Mouse (Mus musculus): ENCODE measurements around the gene Mfrp. TPM values are rescaled to one million over a fixed set of nuclear protein-coding genes. Genes with fewer than 3 reads are reported as not detected.

Mfrp gene
- polyA plus RNA-seq, 1 experiment from 2014 or later, result 0.22 TPM

GRCm38 (mm10) chr9:44141951-44142350, 40.4 kb downstream of the Mfrp start:
- Histone ChIP-seq H3K36me3 (peaks cover 46% of the 10 kb centered on the region), H3K4me1 (replicated peaks) (0 out of 2 replicates have a peak, but pooled peaks cover 3% of the 10 kb centered on the region), H3K4me3 (no peak overlapping the region), H3K27me3 (peaks cover 2% of the 10 kb centered on the region; the same call in 1 of the 2 replicates), H3K4me2 (no peak overlapping the region), H3K9me3 (no peaks in the 10 kb centered on the region), H3K27ac (no peak overlapping the region), H3K9ac (no peak overlapping the region)
- 69% methylated on average over 5 of the region's 5 CpGs for WGBS
- ATAC-seq (ENCODE audit: low FRiP score), result no peak

- Histone ChIP-seq H3K36me3 (peaks cover 49% of the 10 kb centered on the region), H3K9ac (no peak overlapping the region), H3K4me3 (no peak overlapping the region), H3K4me1 (replicated peaks) (0 out of 2 replicates have a peak, but pooled peaks cover 3% of the 10 kb centered on the region), H3K27ac (peak overlapping the region; percentile 4; the same call in 1 of the 2 replicates), H3K9me3 (no peaks in the 10 kb centered on the region), H3K4me2 (no peak overlapping the region), H3K27me3 (no peaks in the 10 kb centered on the region)
- 71% methylated on average over 5 of the region's 5 CpGs for WGBS
- no peak for ATAC-seq (ENCODE audit: low FRiP score)
Measured at GRCm38 (mm10) chr9:44143421-44143820, 41.9 kb downstream of the Mfrp start.

DNA sequence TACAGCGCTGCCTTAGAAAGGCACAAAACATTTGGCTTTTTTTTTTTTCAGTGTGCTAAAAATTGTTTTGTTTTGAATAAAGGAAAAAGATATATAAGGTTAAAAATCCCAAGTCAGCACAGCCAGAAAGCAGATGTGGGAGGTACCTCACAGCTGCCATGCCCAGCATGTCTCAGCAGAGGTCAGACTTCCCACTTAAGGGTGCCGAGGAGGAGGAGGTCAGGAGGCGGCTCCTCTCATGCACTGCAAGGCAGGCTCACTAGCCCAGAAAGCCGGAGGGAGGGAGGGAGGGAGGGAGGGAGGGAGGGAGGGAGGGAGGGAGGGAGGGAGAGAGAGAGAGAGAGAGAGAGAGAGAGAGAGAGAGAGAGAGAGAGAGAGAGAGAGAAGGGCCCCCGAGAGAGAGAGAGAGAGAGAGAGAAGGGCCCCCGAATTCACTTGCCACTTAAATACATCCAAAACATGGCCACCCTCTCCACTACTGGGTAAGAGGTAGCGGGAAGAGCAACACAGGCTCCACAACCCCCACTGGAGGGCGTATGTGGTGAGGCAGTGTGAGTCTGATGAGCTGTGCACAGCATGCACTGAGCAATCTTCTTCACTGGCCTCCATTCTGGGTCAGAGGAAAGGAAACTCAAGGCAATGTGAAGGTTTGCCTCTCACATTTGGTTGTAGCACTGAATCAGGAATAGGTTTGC, 42.6 kb downstream of the Mfrp start:
- no peaks in the 10 kb centered on the region for H3K9me3 ChIP-seq
- H3K27me3 ChIP-seq, result no peaks in the 10 kb centered on the region
- 39% methylated on average over 6 of the region's 8 CpGs for WGBS
- no peaks in the 10 kb centered on the region for H3K4me1 ChIP-seq (replicated peaks)
- no peak overlapping the region for H3K4me2 ChIP-seq
- no peak for ATAC-seq (ENCODE audit: low FRiP score)
- H3K27ac ChIP-seq, result no peak overlapping the region
- H3K4me3 ChIP-seq, result no peak overlapping the region
- H3K9ac ChIP-seq, result no peak overlapping the region
- peaks cover 55% of the 10 kb centered on the region for H3K36me3 ChIP-seq

DNA sequence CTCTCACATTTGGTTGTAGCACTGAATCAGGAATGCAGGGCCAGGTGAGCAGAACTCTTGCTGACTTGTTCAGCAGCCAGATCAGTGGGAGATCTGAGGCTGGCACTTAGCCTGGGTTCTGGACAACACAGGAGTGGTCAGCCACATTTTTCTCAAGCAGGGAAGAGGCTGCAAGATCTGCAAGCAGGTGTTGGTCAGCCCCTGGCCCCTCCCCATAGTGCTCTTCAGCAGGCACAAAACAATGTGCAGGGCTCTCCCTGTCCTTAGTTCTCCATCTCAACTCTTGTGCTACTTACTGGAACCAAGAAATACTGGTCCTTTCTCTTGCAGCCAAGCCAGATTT, 43.2 kb downstream of the Mfrp start:
- Histone ChIP-seq H3K27me3 (no peaks in the 10 kb centered on the region), H3K27ac (no peak overlapping the region), H3K9ac (no peak overlapping the region), H3K4me2 (no peak overlapping the region), H3K9me3 (no peaks in the 10 kb centered on the region), H3K36me3 (peaks cover 55% of the 10 kb centered on the region), H3K4me3 (no peak overlapping the region), H3K4me1 (replicated peaks) (no peaks in the 10 kb centered on the region)
- no peak for ATAC-seq (ENCODE audit: low FRiP score)

DNA sequence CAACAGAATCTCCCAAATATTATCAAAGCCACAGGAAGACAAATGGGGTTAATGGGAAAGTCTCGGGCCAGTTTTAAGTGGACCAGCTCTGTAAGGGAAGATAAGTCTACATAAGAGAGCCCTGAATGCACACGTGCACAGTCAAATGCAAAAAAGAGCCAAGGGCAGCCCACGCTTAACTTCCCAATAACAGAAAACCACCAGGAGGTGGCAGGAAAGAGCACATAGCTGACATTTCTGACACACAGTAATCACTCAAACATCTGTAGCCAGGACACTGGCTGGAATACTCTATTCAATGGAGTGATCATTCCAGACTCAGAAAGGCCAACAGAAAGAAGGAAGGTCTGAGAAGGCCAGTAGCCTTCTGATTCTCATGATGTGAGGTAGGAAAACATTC, 45.8 kb downstream of the Mfrp start:
- Histone ChIP-seq H3K36me3 (peaks cover 65% of the 10 kb centered on the region), H3K27ac (no peak overlapping the region), H3K4me2 (no peak overlapping the region), H3K4me1 (replicated peaks) (no peaks in the 10 kb centered on the region), H3K27me3 (no peaks in the 10 kb centered on the region), H3K9ac (no peak overlapping the region), H3K9me3 (no peaks in the 10 kb centered on the region), H3K4me3 (no peak overlapping the region)
- ATAC-seq (ENCODE audit: low FRiP score), result no peak
- WGBS, result 70% methylated on average over 3 of the region's 3 CpGs

Other genes with a start within 250 kb of the Mfrp start
- gene Thy1, start 58.3 kb upstream of the Mfrp start, polyA plus RNA-seq (2015; fragmentation: Nextera tagmentation; extraction: Ambion mirVana), result 0.27 and 0.55 TPM in 2 replicates
- gene Usp2, start 34.7 kb upstream of the Mfrp start, polyA plus RNA-seq (2015; fragmentation: Nextera tagmentation; extraction: Ambion mirVana), result 8.1 and 12.2 TPM in 2 replicates
- 3.2 and 5.3 TPM in 2 replicates for gene C1qtnf5, start 5.5 kb downstream of the Mfrp start, polyA plus RNA-seq (2015; fragmentation: Nextera tagmentation; extraction: Ambion mirVana)
- 0.12 and 0.49 TPM in 2 replicates for gene Gm49380, start 11.8 kb downstream of the Mfrp start, polyA plus RNA-seq (2015; fragmentation: Nextera tagmentation; extraction: Ambion mirVana)
- gene Rnf26, start 11.8 kb downstream of the Mfrp start, polyA plus RNA-seq (2015; fragmentation: Nextera tagmentation; extraction: Ambion mirVana), result 27.9 and 29.2 TPM in 2 replicates
- gene Mcam, start 32.7 kb downstream of the Mfrp start, polyA plus RNA-seq (2015; fragmentation: Nextera tagmentation; extraction: Ambion mirVana), result 13.1 and 14.0 TPM in 2 replicates
- gene Cbl, start 132.3 kb downstream of the Mfrp start, polyA plus RNA-seq (2015; fragmentation: Nextera tagmentation; extraction: Ambion mirVana), result 21.5 and 24.4 TPM in 2 replicates
- gene Ccdc153, start 138.9 kb downstream of the Mfrp start, polyA plus RNA-seq (2015; fragmentation: Nextera tagmentation; extraction: Ambion mirVana), result not detected in 2 replicates
- gene Pdzd3, start 149.7 kb downstream of the Mfrp start, polyA plus RNA-seq (2015; fragmentation: Nextera tagmentation; extraction: Ambion mirVana), result 0.17 and 0.48 TPM in 2 replicates
- gene Nlrx1, start 166.9 kb downstream of the Mfrp start, polyA plus RNA-seq (2015; fragmentation: Nextera tagmentation; extraction: Ambion mirVana), result 4.4 TPM in 2 replicates
- gene Abcg4, start 186.9 kb downstream of the Mfrp start, polyA plus RNA-seq (2015; fragmentation: Nextera tagmentation; extraction: Ambion mirVana), result 18.0 and 20.1 TPM in 2 replicates
- 31.4 and 36.6 TPM in 2 replicates for gene Hinfp, start 203.9 kb downstream of the Mfrp start, polyA plus RNA-seq (2015; fragmentation: Nextera tagmentation; extraction: Ambion mirVana)
- gene C2cd2l, start 218.6 kb downstream of the Mfrp start, polyA plus RNA-seq (2015; fragmentation: Nextera tagmentation; extraction: Ambion mirVana), result 19.1 and 21.6 TPM in 2 replicates
- 37.0 and 40.4 TPM in 2 replicates for gene Dpagt1, start 224.3 kb downstream of the Mfrp start, polyA plus RNA-seq (2015; fragmentation: Nextera tagmentation; extraction: Ambion mirVana)
- 145 and 151 TPM in 2 replicates for gene H2afx, start 233.0 kb downstream of the Mfrp start, polyA plus RNA-seq (2015; fragmentation: Nextera tagmentation; extraction: Ambion mirVana)
- gene Hmbs, start 242.5 kb downstream of the Mfrp start, polyA plus RNA-seq (2015; fragmentation: Nextera tagmentation; extraction: Ambion mirVana), result 66.8 and 70.8 TPM in 2 replicates

All from hindbrain, embryonic 13.5 days (tissue).